21 mouse cellular contexts compared by ENCODE assay signal in the genomic region with DNA sequence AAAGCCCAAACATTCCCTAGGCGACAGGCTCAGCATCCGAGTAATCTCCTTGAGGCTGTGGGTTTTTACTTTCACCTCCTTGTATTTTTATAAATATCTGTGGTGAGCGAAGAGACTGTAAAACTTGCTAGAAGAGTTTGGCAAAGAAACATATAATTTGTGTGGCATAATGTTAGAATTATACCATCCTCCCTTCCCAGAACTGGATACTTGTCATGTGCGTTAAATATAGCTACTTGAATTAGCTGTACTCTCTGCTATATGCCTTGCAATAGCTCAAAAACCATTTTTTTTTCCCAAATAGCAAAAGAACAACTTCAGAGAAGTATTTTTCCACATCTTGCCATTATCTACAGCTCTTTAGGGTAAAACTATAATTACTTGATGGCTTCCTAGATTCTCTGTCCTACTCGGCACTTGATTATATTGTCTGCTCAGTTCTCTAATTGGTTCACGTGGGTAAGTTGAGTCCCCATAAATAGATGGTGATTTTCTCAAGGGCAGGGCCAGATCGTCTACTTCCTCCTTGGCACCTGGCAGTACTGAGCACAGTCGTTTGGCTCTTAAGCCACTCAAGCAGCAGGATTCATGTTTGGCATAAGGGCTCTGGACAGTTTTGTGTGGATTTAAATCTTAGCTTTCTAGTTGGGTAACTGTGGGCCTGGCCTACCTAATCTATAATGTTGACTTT. TPM values are rescaled to one million over a fixed set of nuclear protein-coding genes. Genes with fewer than 3 reads are reported as not detected.
DNase-seq lines count a peak whose midpoint lies in the region; ATAC-seq and TF ChIP-seq lines count a peak whose summit lies in the region.
"Had no signal": no experiment of that assay in that cellular context is flagged by ENCODE, and none has a peak within 500 bp of the region (broad histone marks: within the 10 kb centered on the region; RNA-seq: fewer than 3 reads in every experiment).

No protein-coding gene starts in this region.

- no peak overlapping the region for H3K4me2 ChIP-seq in embryonic facial prominence, embryonic 12.5 days (replicated peaks)
- H3K4me2 ChIP-seq in embryonic facial prominence, embryonic 13.5 days, result no peak overlapping the region
- peak overlapping the region; percentile 30 for H3K4me2 ChIP-seq in myocyte (ENCODE audit: low read depth)
- no peak overlapping the region for H3K4me2 ChIP-seq in midbrain, embryonic 11.5 days
- H3K4me2 ChIP-seq: limb, embryonic 12.5 days; liver, embryonic 13.5 days; lung, embryonic 14.5 days; midbrain, embryonic 13.5 days; neural tube, embryonic 15.5 days had no signal

- no peaks in the 10 kb centered on the region for H3K4me1 ChIP-seq in embryonic facial prominence, embryonic 12.5 days
- no peaks in the 10 kb centered on the region for H3K4me1 ChIP-seq in embryonic facial prominence, embryonic 10.5 days
- H3K4me1 ChIP-seq in embryonic facial prominence, embryonic 13.5 days, result no peaks in the 10 kb centered on the region
- H3K4me1 ChIP-seq in midbrain, embryonic 11.5 days (ENCODE audit: control insufficient read depth, insufficient read depth, low read length), result no peaks in the 10 kb centered on the region
- H3K4me1 ChIP-seq: hindbrain, embryonic 10.5 days; limb, embryonic 12.5 days; liver, embryonic 13.5 days; midbrain, embryonic 13.5 days; neural tube, embryonic 15.5 days had no signal

- DNase-seq in embryonic facial prominence, embryonic 10.5 days (ENCODE audit: low spot score), result no peak
- peak; percentile 81 for DNase-seq in A20 (ENCODE audit: low read depth, low spot score)
- no peak for DNase-seq in neural tube, embryonic 10.5 days (ENCODE audit: extremely low spot score, low spot score)
- DNase-seq in T-cell, adult 2 months (ENCODE audit: low spot score), result no peak
- DNase-seq in midbrain, embryonic 11.5 days (ENCODE audit: low spot score, missing footprints), result no peak
- DNase-seq: adrenal gland, postnatal 25 days; cerebellum, adult 8-10 months; gastrocnemius, postnatal 10 days; kidney, adult 8-10 months; kidney, postnatal 4 days; liver, embryonic 13.5 days; right cerebral cortex, postnatal 25 days; thymus, postnatal 25 days had no signal

- no peak for TF ChIP-seq POLR2A in myocyte (IDR thresholded peaks at IDR 0.05; ENCODE audit: insufficient read length, low read depth)

- H3K4me3 ChIP-seq in embryonic facial prominence, embryonic 12.5 days, result no peak overlapping the region
- no peak overlapping the region for H3K4me3 ChIP-seq in embryonic facial prominence, embryonic 10.5 days
- no peak overlapping the region for H3K4me3 ChIP-seq in embryonic facial prominence, embryonic 13.5 days
- H3K4me3 ChIP-seq in myocyte, result no peak overlapping the region
- no peak overlapping the region for H3K4me3 ChIP-seq in midbrain, embryonic 11.5 days (ENCODE audit: low read depth, low read length)
- H3K4me3 ChIP-seq: hindbrain, embryonic 10.5 days; limb, embryonic 12.5 days; liver, embryonic 13.5 days; midbrain, embryonic 13.5 days; neural tube, embryonic 15.5 days had no signal

- 0 out of 2 replicates have a peak overlapping the region, but pooled peaks have one; percentile 23 for H3K27ac ChIP-seq in embryonic facial prominence, embryonic 12.5 days
- no peak overlapping the region for H3K27ac ChIP-seq in embryonic facial prominence, embryonic 10.5 days (replicated peaks)
- H3K27ac ChIP-seq in embryonic facial prominence, embryonic 13.5 days, result no peak overlapping the region
- H3K27ac ChIP-seq in midbrain, embryonic 11.5 days (ENCODE audit: low read depth, low read length), result no peak overlapping the region
- H3K27ac ChIP-seq: hindbrain, embryonic 10.5 days; limb, embryonic 12.5 days; liver, embryonic 13.5 days; midbrain, embryonic 13.5 days; neural tube, embryonic 15.5 days had no signal

- no peak overlapping the region for H3K9ac ChIP-seq in embryonic facial prominence, embryonic 12.5 days
- H3K9ac ChIP-seq in embryonic facial prominence, embryonic 13.5 days, result no peak overlapping the region
- no peak overlapping the region for H3K9ac ChIP-seq in midbrain, embryonic 11.5 days (ENCODE audit: low read length)
- H3K9ac ChIP-seq: limb, embryonic 12.5 days; liver, embryonic 13.5 days; lung, embryonic 14.5 days; midbrain, embryonic 13.5 days; neural tube, embryonic 15.5 days had no signal

- H3K79me2 ChIP-seq in myocyte (ENCODE audit: control insufficient read depth, insufficient read depth), result no peaks in the 10 kb centered on the region

- H3K36me3 ChIP-seq in embryonic facial prominence, embryonic 12.5 days, result no peaks in the 10 kb centered on the region
- no peaks in the 10 kb centered on the region for H3K36me3 ChIP-seq in embryonic facial prominence, embryonic 10.5 days (replicated peaks)
- H3K36me3 ChIP-seq in embryonic facial prominence, embryonic 13.5 days, result no peaks in the 10 kb centered on the region
- H3K36me3 ChIP-seq in myocyte (ENCODE audit: control insufficient read depth, insufficient read depth), result no peaks in the 10 kb centered on the region
- H3K36me3 ChIP-seq in midbrain, embryonic 11.5 days (ENCODE audit: control insufficient read depth, insufficient read depth, low read length), result no peaks in the 10 kb centered on the region
- H3K36me3 ChIP-seq: hindbrain, embryonic 10.5 days; limb, embryonic 12.5 days; liver, embryonic 13.5 days; midbrain, embryonic 13.5 days; neural tube, embryonic 15.5 days had no signal

- ATAC-seq in embryonic facial prominence, embryonic 12.5 days (ENCODE audit: insufficient number of reproducible peaks, insufficient read depth, low FRiP score, low TSS enrichment), result no peak
- peak; percentile 37; the same call in 1 of the 2 replicates for ATAC-seq in embryonic facial prominence, embryonic 13.5 days (ENCODE audit: insufficient number of reproducible peaks, insufficient read depth, low FRiP score, low TSS enrichment, low read depth)
- no peak for ATAC-seq in midbrain, embryonic 11.5 days (ENCODE audit: low FRiP score)
- ATAC-seq: midbrain, embryonic 13.5 days had no signal

- no peaks in the 10 kb centered on the region for H3K27me3 ChIP-seq in embryonic facial prominence, embryonic 12.5 days
- H3K27me3 ChIP-seq in embryonic facial prominence, embryonic 10.5 days (replicated peaks; ENCODE audit: low read depth, poor library complexity, severe bottlenecking), result no peaks in the 10 kb centered on the region
- no peaks in the 10 kb centered on the region for H3K27me3 ChIP-seq in embryonic facial prominence, embryonic 13.5 days
- no peaks in the 10 kb centered on the region for H3K27me3 ChIP-seq in myocyte (ENCODE audit: control insufficient read depth, insufficient read depth, insufficient read length)
- no peaks in the 10 kb centered on the region for H3K27me3 ChIP-seq in midbrain, embryonic 11.5 days (ENCODE audit: control insufficient read depth, insufficient read depth, low read length)
- H3K27me3 ChIP-seq: limb, embryonic 12.5 days; liver, embryonic 13.5 days; midbrain, embryonic 13.5 days; neural tube, embryonic 15.5 days had no signal

- WGBS in embryonic facial prominence, embryonic 12.5 days, result 64% methylated on average over 8 of the region's 8 CpGs
- 74% methylated on average over 8 of the region's 8 CpGs for WGBS in embryonic facial prominence, embryonic 10.5 days
- 51% methylated on average over 8 of the region's 8 CpGs for WGBS in embryonic facial prominence, embryonic 13.5 days
- 80% methylated on average over 8 of the region's 8 CpGs for WGBS in midbrain, embryonic 11.5 days

- no peaks in the 10 kb centered on the region for H3K9me3 ChIP-seq in embryonic facial prominence, embryonic 12.5 days
- H3K9me3 ChIP-seq in embryonic facial prominence, embryonic 10.5 days, result no peaks in the 10 kb centered on the region
- no peaks in the 10 kb centered on the region for H3K9me3 ChIP-seq in embryonic facial prominence, embryonic 13.5 days
- H3K9me3 ChIP-seq in midbrain, embryonic 11.5 days (ENCODE audit: control insufficient read depth, low read length), result no peaks in the 10 kb centered on the region
- H3K9me3 ChIP-seq: hindbrain, embryonic 10.5 days; limb, embryonic 12.5 days; liver, embryonic 13.5 days; midbrain, embryonic 13.5 days; neural tube, embryonic 15.5 days had no signal

- no peak overlapping the region for H3ac ChIP-seq in myocyte (ENCODE audit: control insufficient read depth, insufficient read length)

TF ChIP-seq in myocyte, 11 proteins besides CTCF, POLR2A, EP300 and RAD21:
- TF ChIP-seq TCF12 (IDR thresholded peaks at IDR 0.05; ENCODE audit: insufficient read depth, poor library complexity, severe bottlenecking), result no peak
- no peak for TF ChIP-seq CEBPB (IDR thresholded peaks at IDR 0.05; ENCODE audit: insufficient read depth, poor library complexity, severe bottlenecking)
- TF ChIP-seq E2F4 (IDR thresholded peaks at IDR 0.05; ENCODE audit: insufficient read depth), result no peak
- no peak for TF ChIP-seq TCF3 (IDR thresholded peaks at IDR 0.05; ENCODE audit: insufficient read length, low read depth)
- TF ChIP-seq MYOG (IDR thresholded peaks at IDR 0.05; ENCODE audit: control insufficient read depth in 1 of 3, insufficient read depth in 1 of 3, insufficient read length in 2 of 3, low read depth in 2 of 3), result no peak
- no peak for TF ChIP-seq POLR2AphosphoS2 (IDR thresholded peaks at IDR 0.05; ENCODE audit: insufficient read length, low read depth)
TF ChIP-seq in myocyte: peak in this region for 0.

RNA-seq across cellular contexts. Expression of a gene that starts 35.2 kb away (rescaled TPM):
- 8.1 and 9.4 TPM in 2 replicates for polyA plus RNA-seq in embryonic facial prominence, embryonic 12.5 days (2016; fragmentation: Nextera tagmentation; extraction: Ambion mirVana)
- polyA plus RNA-seq in embryonic facial prominence, embryonic 10.5 days (2016; fragmentation: Nextera tagmentation; extraction: Ambion mirVana), result 3.4 and 3.5 TPM in 2 replicates
- polyA plus RNA-seq in embryonic facial prominence, embryonic 13.5 days (2015; fragmentation: Nextera tagmentation; extraction: Ambion mirVana), result 8.8 and 10.1 TPM in 2 replicates
- polyA plus RNA-seq in myocyte (2012; fragmentation: generic; extraction: Trizol), result 3.5 TPM
- polyA plus RNA-seq in midbrain, embryonic 11.5 days (2014; fragmentation: Nextera tagmentation; extraction: Ambion mirVana), result 7.8 and 9.6 TPM in 2 replicates
